Comparison of ENCODE assay signal across 12 mouse cellular contexts in genomic region chr3:58689105-58689504, GRCm38 (mm10). TPM values are rescaled to one million over a fixed set of nuclear protein-coding genes. Genes with fewer than 3 reads are reported as not detected.
DNase-seq lines count a peak whose midpoint lies in the region; ATAC-seq lines count a peak whose summit lies in the region.
"Had no signal": no experiment of that assay in that cellular context is flagged by ENCODE, and none has a peak within 500 bp of the region (broad histone marks: within the 10 kb centered on the region; RNA-seq: fewer than 3 reads in every experiment).

No protein-coding gene starts in this region.

- H3K36me3 ChIP-seq in heart, embryonic 12.5 days = peaks cover 3% of the 10 kb centered on the region; the same call in 1 of the 2 replicates
- H3K36me3 ChIP-seq in megakaryocyte, embryonic 14.5 days (replicated peaks; ENCODE audit: low read length) = peaks cover 45% of the 10 kb centered on the region
- no peaks in the 10 kb centered on the region for H3K36me3 ChIP-seq in limb, embryonic 13.5 days
- H3K36me3 ChIP-seq in neural tube, embryonic 14.5 days (ENCODE audit: control insufficient read depth, insufficient read depth, low read length) = no peaks in the 10 kb centered on the region

- no peak overlapping the region for H3K9ac ChIP-seq in heart, embryonic 12.5 days
- no peak overlapping the region for H3K9ac ChIP-seq in limb, embryonic 13.5 days
- H3K9ac ChIP-seq in neural tube, embryonic 14.5 days (replicated peaks; ENCODE audit: low read depth, low read length) = no peak overlapping the region
- H3K9ac ChIP-seq: lung, embryonic 14.5 days had no signal

- peaks cover 18% of the 10 kb centered on the region for H3K4me1 ChIP-seq in heart, embryonic 12.5 days (replicated peaks)
- peaks cover 54% of the 10 kb centered on the region for H3K4me1 ChIP-seq in megakaryocyte, embryonic 14.5 days
- H3K4me1 ChIP-seq in limb, embryonic 13.5 days = peaks cover 44% of the 10 kb centered on the region
- peaks cover 13% of the 10 kb centered on the region for H3K4me1 ChIP-seq in neural tube, embryonic 14.5 days (ENCODE audit: control insufficient read depth, insufficient read depth, low read length)

- no peaks in the 10 kb centered on the region for H3K9me3 ChIP-seq in heart, embryonic 12.5 days (replicated peaks)
- no peaks in the 10 kb centered on the region for H3K9me3 ChIP-seq in megakaryocyte, embryonic 14.5 days
- no peaks in the 10 kb centered on the region for H3K9me3 ChIP-seq in limb, embryonic 13.5 days
- no peaks in the 10 kb centered on the region for H3K9me3 ChIP-seq in neural tube, embryonic 14.5 days (ENCODE audit: control insufficient read depth, low read length)

- 77% methylated on average over 7 of the region's 7 CpGs for WGBS in heart, embryonic 12.5 days
- WGBS in limb, embryonic 13.5 days = 66% methylated on average over 7 of the region's 7 CpGs
- 80% methylated on average over 7 of the region's 7 CpGs for WGBS in neural tube, embryonic 14.5 days

- no peak overlapping the region for H3K27ac ChIP-seq in heart, embryonic 12.5 days (ENCODE audit: poor library complexity, severe bottlenecking)
- no peak overlapping the region for H3K27ac ChIP-seq in limb, embryonic 13.5 days
- no peak overlapping the region for H3K27ac ChIP-seq in neural tube, embryonic 14.5 days (ENCODE audit: low read depth, low read length)

- no peaks in the 10 kb centered on the region for H3K27me3 ChIP-seq in heart, embryonic 12.5 days (replicated peaks)
- no peaks in the 10 kb centered on the region for H3K27me3 ChIP-seq in megakaryocyte, embryonic 14.5 days (replicated peaks)
- H3K27me3 ChIP-seq in limb, embryonic 13.5 days = no peaks in the 10 kb centered on the region
- H3K27me3 ChIP-seq in neural tube, embryonic 14.5 days (ENCODE audit: control insufficient read depth, insufficient read depth, low read length) = no peaks in the 10 kb centered on the region

- DNase-seq in heart, adult 11 months = peak; percentile 42
- DNase-seq in urinary bladder, postnatal 25 days (ENCODE audit: low spot score) = no peak
- no peak for DNase-seq in spleen, postnatal 36 days (ENCODE audit: low spot score in 2 of 2)
- DNase-seq: right cerebral cortex, adult 18-20 months had no signal

- ATAC-seq in heart, embryonic 12.5 days (ENCODE audit: insufficient number of reproducible peaks, low FRiP score) = no peak
- no peak for ATAC-seq in megakaryocyte, adult 5-6 weeks (ENCODE audit: poor library complexity, severe bottlenecking)
- no peak for ATAC-seq in limb, embryonic 13.5 days (ENCODE audit: low FRiP score, low read depth)
- no peak for ATAC-seq in neural tube, embryonic 14.5 days (ENCODE audit: low read depth)
- ATAC-seq: inflammation-experienced regulatory T-cells, adult 6 months had no signal

- no peak overlapping the region for H3K4me2 ChIP-seq in heart, embryonic 12.5 days
- peak overlapping the region; percentile 92 for H3K4me2 ChIP-seq in limb, embryonic 13.5 days (replicated peaks)
- peak overlapping the region; percentile 85; the same call in 1 of the 2 replicates for H3K4me2 ChIP-seq in neural tube, embryonic 14.5 days (ENCODE audit: low read depth, low read length)

- H3K4me3 ChIP-seq in heart, embryonic 12.5 days = no peak overlapping the region
- peak overlapping the region; percentile 60 for H3K4me3 ChIP-seq in megakaryocyte, embryonic 14.5 days (replicated peaks)
- peak overlapping the region; percentile 79 for H3K4me3 ChIP-seq in limb, embryonic 13.5 days
- H3K4me3 ChIP-seq in neural tube, embryonic 14.5 days (ENCODE audit: low read depth, low read length) = no peak overlapping the region

RNA-seq across cellular contexts. Expression of gene Siah2, which starts 3.1 kb away (rescaled TPM):
- polyA plus RNA-seq in heart, embryonic 12.5 days (2016; fragmentation: Nextera tagmentation; extraction: Ambion mirVana) = 6.7 and 8.2 TPM in 2 replicates
- 28.3 and 77.4 TPM in 2 replicates for polyA plus RNA-seq in megakaryocyte, embryonic 14.5 days (2012; ENCODE audit: insufficient read depth, low replicate concordance)
- total RNA-seq in megakaryocyte, adult 5-6 weeks (2015) = 30.1 and 33.6 TPM in 2 replicates
- total RNA-seq in megakaryocyte, adult 5-6 weeks (2017) = 20.1 and 24.1 TPM in 2 replicates
- polyA plus RNA-seq in limb, embryonic 13.5 days (2015; fragmentation: Nextera tagmentation; extraction: Ambion mirVana) = 5.9 and 6.4 TPM in 2 replicates
- polyA plus RNA-seq in neural tube, embryonic 14.5 days (2014; fragmentation: Nextera tagmentation; extraction: Ambion mirVana) = 12.1 and 14.3 TPM in 2 replicates

RNA-seq across cellular contexts. Expression of gene Erich6, which starts 52.1 kb away (rescaled TPM):
- 0.19 TPM in 1 of 2 replicates, not detected in the other for polyA plus RNA-seq in heart, embryonic 12.5 days (2016; fragmentation: Nextera tagmentation; extraction: Ambion mirVana)
- polyA plus RNA-seq in megakaryocyte, embryonic 14.5 days (2012; ENCODE audit: insufficient read depth, low replicate concordance) = not detected in 2 replicates
- total RNA-seq in megakaryocyte, adult 5-6 weeks (2015) = not detected in 2 replicates
- not detected in 2 replicates for total RNA-seq in megakaryocyte, adult 5-6 weeks (2017)
- polyA plus RNA-seq in limb, embryonic 13.5 days (2015; fragmentation: Nextera tagmentation; extraction: Ambion mirVana) = not detected in 2 replicates
- 0.23 and 0.29 TPM in 2 replicates for polyA plus RNA-seq in neural tube, embryonic 14.5 days (2014; fragmentation: Nextera tagmentation; extraction: Ambion mirVana)
- total RNA-seq: heart, adult 8-10 months had no signal
- polyA plus RNA-seq: inflammation-experienced regulatory T-cells, adult 6 months; lung, embryonic 14.5 days had no signal

Comparison
In these comparisons a context has a peak if more than half of its experiments do, and no peak if none do; other contexts are left out.
1. H3K4me3 ChIP-seq: peak in megakaryocyte, embryonic 14.5 days (single experiment) and limb, embryonic 13.5 days (single experiment); none in heart, embryonic 12.5 days (single experiment) and neural tube, embryonic 14.5 days (single experiment).